Mouse (Mus musculus): ENCODE results near the gene Cxcr5.

- TF ChIP-seq POLR2A (IDR thresholded peaks at IDR 0.05; ENCODE audit: insufficient read depth, low read length) (no peak), EP300 (IDR thresholded peaks at IDR 0.05; ENCODE audit: insufficient read depth, low read depth, low read length) (no peak), CTCF (IDR thresholded peaks at IDR 0.05; ENCODE audit: low read depth, low read length) (no peak)
Observed at GRCm38 (mm10) chr9:44489651-44490085, 72.0 kb downstream of the Cxcr5 start.
